Mouse (Mus musculus): ENCODE measurements at regions not wholly inside any gene's neighbourhood (a gene's known extent, or its start where the extent isn't known, plus 50 kb on each side); places are given as distances from the start of the nearest gene placed in this dataset.

DNA sequence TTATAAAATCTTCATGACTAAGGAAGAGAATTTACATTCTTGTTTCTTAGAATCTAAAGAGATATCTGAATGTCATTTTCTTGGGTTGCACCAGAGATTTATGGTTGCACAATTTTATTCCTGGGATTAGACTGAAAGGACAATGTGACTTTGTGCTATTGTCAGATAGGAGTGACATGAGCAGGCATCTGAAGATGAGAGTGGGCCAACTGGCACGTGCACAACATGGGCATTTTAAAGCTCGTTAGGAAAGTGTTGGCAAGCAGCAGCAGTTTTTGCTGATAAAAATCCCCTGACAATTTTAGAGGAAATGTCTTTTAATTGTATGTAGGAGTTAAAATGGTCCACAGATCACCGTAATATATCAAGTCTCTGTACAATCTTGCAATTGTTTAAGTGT lies 178.9 kb upstream of the Tecrl start:
- DNase-seq (ENCODE audit: low spot score in 2 of 2), result no peak

DNA sequence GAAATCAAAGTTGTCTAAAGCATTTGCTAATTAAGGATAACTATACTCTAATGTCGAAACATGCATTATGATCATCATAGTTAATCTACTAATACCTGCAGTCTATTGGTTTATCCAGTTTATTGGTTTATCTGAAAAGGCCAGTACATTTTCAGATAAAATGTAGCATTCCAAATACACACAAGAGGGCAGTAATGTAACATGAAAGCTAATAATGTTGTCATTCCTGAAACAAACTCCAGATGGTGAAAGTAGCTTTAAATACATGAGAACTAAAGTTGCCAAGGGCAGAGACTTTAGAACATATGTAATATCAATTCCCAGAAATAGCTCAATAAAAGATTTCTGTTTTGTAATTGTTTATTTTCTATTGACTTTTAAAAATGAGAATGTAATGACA lies 163.7 kb upstream of the Tecrl start:
- DNase-seq (ENCODE audit: low spot score in 2 of 2), result no peak

DNA sequence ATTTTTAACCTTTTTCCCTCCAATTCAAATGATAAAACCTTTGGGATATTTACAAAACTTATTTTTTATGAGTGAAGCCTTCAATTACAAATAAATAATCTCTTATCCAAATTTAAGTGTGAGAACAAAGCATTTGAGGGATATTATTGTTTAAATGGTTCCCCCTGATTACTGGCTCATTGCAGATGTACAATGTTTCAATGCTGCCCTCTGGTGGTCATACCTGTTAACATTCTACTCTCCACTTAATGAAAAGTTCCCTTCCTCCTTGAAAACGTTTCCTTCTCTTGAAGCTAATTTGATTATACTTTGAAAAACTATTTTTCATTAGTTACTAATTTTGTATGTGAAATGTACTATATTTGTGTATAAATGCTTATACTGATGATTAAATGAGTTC lies 129.1 kb upstream of the Tecrl start:
- DNase-seq (ENCODE audit: low spot score in 2 of 2), result no peak

DNA sequence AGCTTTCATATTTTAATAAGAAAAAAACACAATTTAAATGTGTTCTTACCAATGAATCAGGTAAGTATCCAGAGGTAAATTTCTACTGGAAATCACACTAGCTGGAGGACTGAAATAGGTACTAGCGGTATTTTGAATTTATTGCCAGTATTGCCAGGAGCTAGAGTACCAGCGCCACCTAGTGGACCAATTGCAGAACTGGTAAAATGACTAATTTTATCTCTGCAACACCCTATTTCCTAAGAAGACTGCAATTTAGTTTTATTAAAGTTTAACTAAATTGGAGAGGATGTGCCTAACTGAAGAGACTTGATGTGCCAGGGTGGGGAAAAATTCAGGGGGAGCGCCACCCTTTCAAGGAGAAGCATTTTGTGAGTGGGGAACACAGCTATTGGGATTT lies 85.3 kb upstream of the Tecrl start:
- DNase-seq (ENCODE audit: low spot score in 2 of 2), result peak in 1 of 2 experiments; percentile 3

DNA sequence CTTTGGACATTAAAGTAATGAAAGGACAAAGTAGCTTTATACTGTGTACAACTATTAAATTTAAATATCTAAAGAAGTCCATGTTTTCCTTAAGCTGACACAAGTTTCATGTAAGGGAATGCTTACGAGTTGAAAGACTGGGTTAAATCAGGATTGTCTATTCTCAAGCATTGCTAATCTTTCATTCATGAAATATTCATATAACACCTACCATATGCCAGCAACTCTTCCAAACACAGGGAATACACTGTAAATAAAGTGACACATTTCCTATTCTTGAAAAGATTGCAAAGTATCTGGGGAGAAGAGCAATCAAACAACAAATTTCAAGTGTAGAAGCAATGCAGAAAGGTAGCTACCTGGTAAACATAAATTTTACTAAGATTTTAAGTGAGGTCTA lies 81.5 kb upstream of the Tecrl start:
- DNase-seq (ENCODE audit: low spot score in 2 of 2), result no peak

DNA sequence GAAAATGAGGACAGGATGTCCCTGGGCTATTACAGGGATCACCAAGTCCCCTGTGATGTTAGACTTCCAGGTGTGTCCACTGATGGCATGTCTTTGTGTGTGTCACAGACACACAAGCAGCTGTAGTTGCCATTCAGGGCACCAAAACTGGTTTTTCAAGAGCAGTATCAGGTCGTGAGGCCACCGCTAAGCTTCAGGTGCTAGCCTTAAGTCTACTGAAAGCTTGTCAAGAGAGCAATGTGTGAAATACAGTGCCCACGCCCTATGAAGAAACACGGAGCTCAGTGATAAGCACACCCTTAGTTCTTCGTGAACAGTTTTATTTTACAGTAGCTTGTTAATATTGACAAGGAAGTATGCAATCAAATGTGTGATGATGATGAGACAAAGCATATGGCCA lies 66.7 kb upstream of the Tecrl start:
- no peak for DNase-seq (ENCODE audit: low spot score in 2 of 2)

DNA sequence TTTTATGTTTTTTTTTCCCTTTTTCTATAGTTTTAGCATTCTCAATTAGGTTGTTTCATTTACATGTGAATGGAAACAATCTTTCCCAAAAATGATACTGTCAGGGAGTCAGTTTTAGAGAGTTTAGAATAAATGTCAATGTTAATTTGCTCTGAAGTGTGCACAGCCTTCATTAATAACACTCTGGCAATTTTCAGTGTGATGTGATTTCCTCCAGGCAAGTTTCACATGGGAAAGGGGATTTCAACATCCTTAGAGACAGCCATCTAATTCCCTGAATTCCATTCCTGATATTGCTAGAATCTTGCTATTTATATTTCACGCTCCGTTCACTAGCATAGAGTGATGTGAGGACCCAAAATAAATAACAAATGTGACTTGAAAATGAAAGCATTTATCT lies 55.2 kb upstream of the Tecrl start:
- no peak for DNase-seq (ENCODE audit: low spot score in 2 of 2)

DNA sequence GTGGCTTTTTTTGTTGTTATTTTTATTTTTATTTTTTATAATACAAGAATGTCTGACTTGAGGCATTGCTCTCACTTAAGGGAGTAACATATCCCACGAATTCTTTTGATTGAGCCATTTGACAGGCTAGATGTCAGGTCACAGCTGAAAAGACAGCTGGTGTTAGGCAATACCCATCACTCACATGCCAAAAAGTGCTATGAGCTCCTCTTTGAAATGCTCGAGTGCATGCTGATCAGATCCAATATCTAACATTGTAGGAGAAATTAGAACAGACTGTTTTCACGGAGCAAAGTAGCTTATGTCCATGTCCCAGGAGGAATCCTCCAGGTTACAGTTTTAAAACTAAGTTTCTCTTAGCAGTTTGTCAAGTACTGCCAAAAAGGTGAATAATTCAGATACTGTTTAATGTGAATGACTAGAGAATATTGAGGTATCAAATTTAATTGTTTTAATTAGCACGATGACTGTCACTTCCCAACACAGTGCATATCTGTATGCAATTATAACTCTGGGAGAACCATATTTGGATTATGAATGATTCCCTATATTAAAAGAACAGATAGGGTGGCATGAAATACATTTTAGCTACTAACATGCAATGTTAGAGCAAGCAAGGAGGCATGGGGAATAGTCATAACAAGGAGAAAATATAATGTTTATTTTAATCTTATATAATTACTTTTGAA lies 50.4 kb upstream of the Tecrl start:
- DNase-seq (ENCODE audit: low spot score in 2 of 2), result no peak
